Mouse (Mus musculus): ENCODE measurements around the gene Kctd4.
"Not testable (repeated sequence)": the region's sequence is repeated elsewhere in the genome, so short reads cannot be mapped to it uniquely, and the experiment has no call there.

DNA sequence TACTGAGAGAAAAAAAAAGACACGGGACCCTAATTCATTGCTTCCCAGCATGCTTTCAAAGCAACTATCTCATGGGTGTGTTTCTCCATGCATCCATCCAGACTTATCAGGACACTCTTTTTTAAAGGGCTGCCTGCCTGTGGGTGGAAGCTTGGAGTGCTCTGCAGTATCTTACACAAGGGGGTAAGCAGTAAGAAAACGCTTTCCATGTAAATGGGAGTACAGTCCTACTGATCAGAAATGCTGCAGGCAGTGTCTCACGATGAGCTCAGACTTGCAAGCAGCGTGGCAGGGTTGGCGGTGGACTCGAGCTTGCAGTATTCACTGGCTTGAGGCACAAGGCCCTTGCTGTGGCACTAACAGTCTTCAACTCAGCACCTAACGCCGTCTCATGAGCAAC, 25.1 kb upstream of the Kctd4 start:
- TF ChIP-seq CTCF (IDR thresholded peaks at IDR 0.05); EP300 (IDR thresholded peaks at IDR 0.05; ENCODE audit: insufficient read depth, low read depth, low read length); POLR2A (IDR thresholded peaks at IDR 0.05; ENCODE audit: insufficient read depth, low read depth, low read length): not testable (repeated sequence)
